Mouse (Mus musculus) retina, adult 2 months (tissue): ENCODE results near the gene Kri1.
"Not testable (repeated sequence)": the region's sequence is repeated elsewhere in the genome, so short reads cannot be mapped to it uniquely, and the experiment has no call there.

Experiments used
- DNase-seq: peaks from one replicate; pipeline ENCODE4 v3.0.0-alpha.2; 2012; ENCODE audit warnings: low read depth, low spot score

Gene Kri1

GRCm38 (mm10) chr9:21244428-21245112, 43.2 kb downstream of the Kri1 start:
- no peak for DNase-seq

- DNase-seq: no peak
Measured at GRCm38 (mm10) chr9:21243826-21244427, 43.8 kb downstream of the Kri1 start.

DNA sequence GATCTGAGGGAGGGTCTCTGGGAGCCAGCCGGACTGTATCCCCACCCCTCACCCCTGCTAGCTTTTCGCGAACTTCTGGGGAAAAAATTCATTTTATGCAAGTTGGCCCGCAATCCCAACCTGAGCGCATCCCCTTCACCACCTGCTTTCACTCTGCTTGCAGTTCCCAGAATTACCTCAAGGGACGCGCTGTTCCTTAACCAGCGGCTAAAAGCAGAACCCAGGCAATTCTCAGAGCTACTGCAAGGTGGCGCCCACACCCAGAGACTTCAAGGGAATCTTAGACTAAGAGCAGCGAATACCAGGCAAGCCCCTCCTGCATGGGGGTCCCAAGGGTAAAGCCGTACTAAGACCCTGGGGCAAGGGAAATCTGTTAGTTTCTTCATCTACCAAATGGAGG, 46.4 kb downstream of the Kri1 start:
- peak; percentile 72 for DNase-seq

- DNase-seq: no peak
Measured at GRCm38 (mm10) chr9:21239465-21239848, 48.3 kb downstream of the Kri1 start.

DNA sequence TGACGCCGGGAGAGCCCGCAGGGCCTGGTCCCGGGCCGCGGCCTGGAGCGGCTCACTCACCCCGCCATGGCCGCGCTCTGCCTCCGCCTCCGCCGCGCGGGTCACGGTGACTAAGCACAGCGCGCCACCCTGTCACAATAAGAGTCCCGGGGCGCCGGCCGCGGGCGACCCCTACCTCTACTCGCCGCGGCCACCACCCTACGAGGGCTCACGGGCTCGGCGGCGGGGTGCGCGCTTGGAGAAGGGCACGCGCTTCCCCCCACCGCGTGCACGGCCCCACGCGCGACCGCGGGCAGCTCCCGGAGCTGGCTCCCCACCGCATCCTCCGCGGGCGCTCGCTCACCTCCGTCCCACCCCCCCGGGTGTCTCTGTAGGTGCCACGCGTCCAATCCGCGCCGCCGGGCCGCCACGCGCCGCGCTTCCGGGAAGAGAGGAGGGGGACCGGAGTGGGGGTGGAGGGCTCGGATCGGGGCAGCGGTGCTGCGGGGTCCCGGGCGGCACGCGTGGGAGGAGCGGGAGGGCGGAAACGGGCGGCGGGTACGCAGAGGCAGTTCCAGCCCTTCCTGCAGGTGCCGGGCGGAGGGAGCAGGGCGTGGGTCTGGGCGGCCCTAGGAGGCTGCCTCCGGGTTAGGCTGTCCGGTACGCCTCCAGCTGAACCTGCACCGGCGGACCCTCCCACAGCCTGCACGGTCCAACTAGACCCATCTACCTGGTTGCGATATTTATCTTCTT, 48.9 kb downstream of the Kri1 start, which contains the start of gene Keap1:
Gene Keap1 (minus strand): TSS at position 629 of the 732 bp plus-strand sequence.
- DNase-seq: peak; percentile 66

DNA sequence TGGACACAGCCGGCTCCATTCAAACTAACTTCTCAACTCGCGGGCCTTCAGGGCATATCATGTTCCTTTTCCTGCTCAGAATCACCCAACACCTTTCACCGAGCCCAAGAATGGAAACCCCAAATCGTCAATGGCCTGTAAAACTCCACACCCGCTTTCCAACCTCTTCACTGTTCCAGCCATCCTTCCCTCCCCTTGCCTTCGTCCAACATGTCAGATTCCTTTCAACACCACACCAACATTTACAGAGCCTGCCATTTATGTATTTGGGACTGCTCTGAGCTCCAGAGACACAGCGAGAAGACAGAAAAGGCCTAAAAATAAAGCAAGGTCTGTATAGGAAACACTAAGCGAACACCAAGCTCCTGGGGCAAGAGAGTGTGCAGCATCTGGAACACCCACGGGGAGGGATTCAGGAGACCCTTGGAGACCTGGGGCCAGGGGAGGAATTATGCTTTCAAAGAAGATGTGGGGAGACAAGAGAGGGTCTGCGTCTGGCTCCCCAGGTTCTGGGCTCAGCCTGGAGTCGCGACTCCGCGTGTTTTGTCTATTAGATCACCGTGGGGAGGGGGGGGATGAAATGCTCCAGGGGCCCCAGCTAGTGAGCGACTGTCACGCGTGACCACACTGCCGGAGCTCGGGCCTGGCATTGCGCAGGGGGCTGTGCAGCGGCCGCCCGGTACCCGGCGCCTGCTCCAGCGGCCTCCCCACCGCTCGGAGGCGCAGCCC, 49.6 kb downstream of the Kri1 start:
- no peak for DNase-seq

- DNase-seq: no peak
Measured at GRCm38 (mm10) chr9:21237368-21238003, 50.3 kb downstream of the Kri1 start.

DNA sequence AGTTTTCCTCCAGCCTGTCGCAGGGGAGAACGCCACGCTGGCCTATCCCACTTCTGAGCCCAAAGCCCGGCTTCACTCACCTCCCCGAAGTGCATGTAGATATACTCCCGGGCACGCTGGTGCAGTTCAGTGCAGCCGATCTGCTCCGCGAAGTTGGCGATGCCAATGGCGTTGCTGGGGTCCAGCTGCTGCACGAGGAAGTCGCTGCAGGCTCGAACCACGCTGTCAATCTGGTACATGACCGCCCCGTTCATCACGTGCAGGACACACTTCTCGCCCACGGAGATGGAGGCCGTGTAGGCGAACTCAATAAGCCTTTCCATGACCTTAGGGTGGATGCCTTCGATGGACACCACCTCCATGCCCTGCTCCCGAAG, 50.8 kb downstream of the Kri1 start:
- DNase-seq: no peak

GRCm38 (mm10) chr9:21235341-21235740, 52.4 kb downstream of the Kri1 start:
- no peak for DNase-seq

DNA sequence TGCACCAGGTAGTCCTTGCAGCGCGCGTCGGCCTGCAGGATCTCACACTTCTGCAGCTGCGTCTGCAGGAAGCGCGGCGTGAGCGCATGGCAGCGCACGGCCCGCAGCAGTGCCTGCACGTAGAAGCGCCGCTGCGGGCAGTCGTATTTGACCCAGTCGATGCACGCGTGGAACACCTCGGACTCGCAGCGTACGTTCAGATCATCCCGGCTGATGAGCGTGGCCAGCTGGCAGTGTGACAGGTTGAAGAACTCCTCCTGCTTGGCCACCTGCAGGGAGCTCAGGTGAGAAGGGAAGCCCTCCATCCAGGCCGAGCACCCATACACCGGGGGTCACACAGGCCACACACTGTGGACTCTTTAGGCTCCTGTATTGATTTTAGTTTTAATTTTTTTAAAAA, 54.0 kb downstream of the Kri1 start:
- no peak for DNase-seq

DNA sequence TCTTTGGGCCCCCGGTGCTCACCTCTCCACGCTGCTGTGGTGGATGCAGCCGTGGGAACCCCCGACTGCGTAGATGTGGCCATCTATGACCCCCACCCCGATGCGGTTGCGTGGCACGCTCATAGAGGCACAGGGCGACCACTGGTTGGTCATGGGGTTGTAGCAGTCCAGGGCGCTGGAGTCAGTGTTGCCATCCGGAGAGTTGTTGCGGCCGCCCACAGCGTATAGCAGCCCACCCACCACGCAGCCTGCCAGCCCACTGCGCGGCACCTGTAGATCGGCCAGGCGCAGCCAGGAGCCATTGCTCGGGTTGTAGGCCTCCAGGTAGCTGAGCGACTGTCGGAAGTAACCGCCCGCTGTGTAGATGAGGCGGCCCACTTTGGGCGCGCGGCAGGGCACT, 54.4 kb downstream of the Kri1 start:
- no peak for DNase-seq

DNA sequence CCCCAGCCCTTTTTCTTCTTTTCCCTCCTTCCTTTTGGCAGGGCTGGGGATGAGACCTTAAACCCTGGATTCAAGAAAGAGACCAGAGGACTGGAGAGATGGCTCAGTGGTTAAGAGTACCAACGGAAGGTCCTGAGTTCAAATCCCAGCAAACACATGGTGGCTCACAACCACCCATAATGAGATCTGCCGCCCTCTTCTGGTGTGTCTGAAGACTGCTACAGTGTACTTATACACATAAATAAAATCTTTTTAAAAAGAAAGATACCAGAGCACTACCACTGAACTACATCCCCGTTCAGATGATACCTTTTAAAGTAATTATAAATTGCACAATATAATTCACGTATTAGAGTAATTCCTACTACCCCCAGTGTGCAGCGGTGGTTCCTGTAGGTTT, 54.9 kb downstream of the Kri1 start:
- DNase-seq: no peak

DNA sequence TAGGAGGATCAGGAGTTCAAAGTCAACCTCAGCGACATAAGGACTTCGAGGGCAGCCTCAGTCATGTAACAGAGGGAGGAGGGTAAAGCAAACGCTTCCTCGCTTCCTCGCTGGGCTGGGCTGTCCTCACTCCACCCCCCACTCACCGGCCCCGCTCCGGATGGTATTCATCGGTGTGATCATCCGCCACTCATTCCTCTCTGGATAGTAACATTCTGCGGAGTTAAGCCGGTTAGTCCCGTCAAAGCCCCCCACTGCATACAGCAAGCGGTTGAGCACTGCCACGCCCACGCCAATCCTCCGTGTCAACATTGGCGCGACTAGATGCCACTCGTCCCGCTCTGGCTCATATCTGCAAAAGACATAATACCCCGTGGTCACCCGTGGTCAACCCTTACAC, 56.2 kb downstream of the Kri1 start:
- DNase-seq: no peak

DNA sequence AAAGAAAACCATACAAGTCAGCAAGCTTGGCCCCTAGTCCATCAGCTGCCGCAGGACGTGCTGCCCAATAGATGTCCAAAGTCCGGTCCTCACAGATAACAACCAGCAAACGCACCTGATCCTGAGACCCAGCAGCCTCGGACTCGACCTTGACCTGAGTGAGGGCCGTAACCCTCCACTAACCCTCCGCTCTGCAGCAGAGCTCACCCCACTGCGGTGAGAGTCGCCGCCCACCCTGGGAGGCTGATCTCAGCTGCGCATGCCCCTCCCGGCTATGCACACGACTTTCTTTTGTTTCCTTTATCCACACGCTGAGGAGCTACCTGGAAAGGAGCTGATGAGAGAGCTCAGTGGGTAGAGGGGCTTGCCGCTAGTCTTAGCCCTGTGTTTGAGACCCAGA, 60.4 kb downstream of the Kri1 start:
- DNase-seq: no peak

DNA sequence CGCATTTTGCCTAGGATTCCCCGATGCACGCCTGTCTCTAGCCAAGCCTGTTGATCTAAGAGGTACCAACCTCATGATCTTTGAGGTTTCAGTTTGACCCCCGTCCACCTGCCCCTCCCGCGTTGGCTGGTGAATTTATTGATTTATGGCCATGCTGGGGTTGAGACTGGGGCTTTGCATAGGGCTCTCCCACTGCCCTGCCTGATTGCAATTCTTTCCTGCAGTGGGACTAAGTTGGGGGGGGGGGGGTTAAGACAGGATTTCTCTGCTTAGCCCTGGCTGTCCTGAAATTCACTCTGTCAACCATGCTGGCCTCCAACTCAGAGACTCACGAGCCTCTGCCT, 62.4 kb downstream of the Kri1 start:
- DNase-seq: no peak

DNA sequence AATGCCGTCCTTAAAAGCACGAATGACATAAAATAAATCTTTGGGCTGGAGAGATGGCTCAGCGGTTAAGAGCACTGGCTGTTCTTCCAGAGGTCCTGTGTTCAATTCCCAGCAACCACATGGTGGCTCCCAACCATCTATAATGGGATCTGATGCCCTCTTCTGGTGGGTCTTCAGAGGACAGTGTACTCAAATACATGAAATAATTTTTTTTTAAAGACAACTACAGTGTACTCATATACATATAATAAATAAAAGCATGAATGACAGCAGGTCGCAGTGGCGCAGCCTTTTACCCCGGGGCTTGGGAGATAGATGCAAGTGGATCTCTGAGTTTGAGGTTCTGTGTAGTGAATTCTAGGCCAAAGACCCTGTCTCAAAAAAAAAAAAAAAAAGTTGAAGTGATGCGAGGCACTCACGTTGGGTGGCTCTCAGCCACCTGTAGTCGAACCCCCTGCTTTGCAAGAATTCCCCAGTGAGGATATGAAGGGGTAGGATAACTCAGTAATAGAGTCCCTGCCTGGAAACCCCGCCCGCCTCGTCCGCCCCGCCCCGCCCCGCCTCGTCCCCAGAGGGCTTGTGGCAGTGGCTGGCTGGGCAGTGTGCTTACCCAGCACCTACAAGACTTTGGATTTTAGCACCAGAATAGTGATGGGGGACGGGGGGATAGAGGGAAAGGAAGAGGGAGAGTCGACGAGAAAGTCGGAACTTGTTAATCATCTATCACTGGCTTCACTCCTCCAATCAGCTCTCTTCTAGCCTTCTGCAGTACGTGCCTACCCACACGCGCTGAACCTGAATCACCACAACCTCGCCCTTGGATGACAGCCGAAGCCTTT, 63.0 kb downstream of the Kri1 start:
- DNase-seq: no peak

DNA sequence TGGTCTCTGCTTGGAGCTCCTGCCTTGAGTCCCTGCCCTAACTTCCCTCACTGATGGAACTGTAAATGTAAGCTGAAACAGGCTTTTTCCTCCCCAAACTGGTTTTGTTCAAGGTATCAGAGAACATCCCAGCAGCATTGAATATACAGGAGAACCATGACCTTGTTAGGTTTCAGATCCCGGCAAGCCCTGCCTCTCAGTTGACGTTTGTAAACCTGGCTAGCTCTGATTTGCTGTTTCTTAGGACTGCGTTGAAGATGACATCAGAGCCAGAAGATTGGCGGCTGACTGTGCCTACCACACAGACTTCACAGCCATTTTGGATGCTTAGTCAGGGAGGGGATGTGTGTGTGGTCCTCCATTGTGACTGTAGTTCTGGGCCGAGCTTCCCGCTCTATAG, 63.9 kb downstream of the Kri1 start:
- DNase-seq: no peak

DNA sequence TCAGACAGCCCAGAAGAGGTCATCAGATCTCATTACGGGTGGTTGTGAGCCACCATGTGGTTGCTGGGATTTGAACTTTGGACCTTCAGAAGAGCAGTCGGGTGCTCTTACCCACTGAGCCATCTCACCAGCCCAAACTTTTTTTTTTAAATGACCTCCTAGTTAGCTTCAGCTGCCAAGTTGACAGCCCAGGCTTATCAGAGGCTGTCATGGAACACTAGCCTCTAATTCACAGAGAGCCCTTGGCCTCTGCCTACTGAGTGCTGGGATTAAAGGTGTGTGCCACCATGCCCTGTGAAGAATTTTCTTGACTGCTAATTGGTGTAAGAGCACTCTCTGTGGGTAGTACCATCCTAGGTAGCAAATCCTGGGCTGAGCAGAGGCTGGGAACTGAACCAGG, 64.3 kb downstream of the Kri1 start:
- DNase-seq: not testable (repeated sequence)
